Mouse (Mus musculus) right cerebral cortex, postnatal 25 days (tissue): ENCODE data around the gene Afmid.
A peak's percentile ranks its signal among the peaks of the same experiment; 100 is the strongest.

Source experiments
- DNase-seq: peaks from one replicate; pipeline ENCODE4 v3.0.0; 2022

The Afmid gene

DNA sequence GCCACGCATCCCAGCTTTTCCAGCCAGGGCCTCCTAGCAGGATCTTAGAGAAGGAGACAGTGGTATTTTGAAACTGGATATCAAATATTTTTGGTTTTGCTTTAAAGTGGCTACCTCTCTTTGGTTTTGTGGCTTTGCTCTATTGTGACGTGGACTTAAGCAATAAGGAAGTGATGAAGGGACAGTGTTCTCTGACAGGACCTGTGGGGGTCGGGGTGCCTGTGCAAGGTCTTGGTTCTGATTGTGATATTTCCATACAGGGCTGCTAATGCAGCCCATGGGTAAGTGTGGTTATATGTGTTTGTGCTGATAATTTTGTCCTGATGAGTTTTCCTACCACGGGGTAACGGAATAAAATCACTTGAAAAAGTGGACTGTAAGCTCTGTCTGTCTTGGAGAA is 29.6 kb downstream of the Afmid start:
- DNase-seq, result no peak

- DNase-seq, result no peak
Observed at GRCm38 (mm10) chr11:117855975-117856374, 30.3 kb downstream of the Afmid start.

- no peak for DNase-seq
Observed at GRCm38 (mm10) chr11:117857462-117857861, 31.7 kb downstream of the Afmid start.

DNA sequence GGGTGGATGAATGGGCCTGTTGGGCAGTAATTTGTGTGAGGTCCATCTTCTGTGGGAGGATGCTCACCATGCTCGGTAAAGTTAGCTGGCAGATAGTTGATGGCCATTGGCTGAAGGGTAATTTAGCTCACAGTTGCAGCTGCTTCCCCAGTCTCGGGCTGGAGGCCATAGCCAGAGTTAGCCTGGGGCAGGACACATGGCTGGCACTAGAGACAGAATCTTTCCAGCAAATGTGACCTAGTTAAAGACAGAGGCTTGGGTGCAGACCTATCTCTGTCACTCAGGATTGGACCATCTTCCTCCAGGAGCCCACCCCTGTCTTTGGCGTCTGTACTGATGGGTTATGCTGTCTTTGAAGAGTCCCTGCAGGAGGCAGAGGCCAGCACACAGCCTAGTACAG is 32.7 kb downstream of the Afmid start:
- DNase-seq, result no peak

GRCm38 (mm10) chr11:117860601-117861000 is 34.9 kb downstream of the Afmid start, which contains the start of gene Tmem235:
TSS of gene Tmem235 (plus strand) at chr11:117860752.
- no peak for DNase-seq

GRCm38 (mm10) chr11:117863174-117863856 is 37.6 kb downstream of the Afmid start:
- DNase-seq, result no peak

GRCm38 (mm10) chr11:117864805-117865204 is 39.1 kb downstream of the Afmid start:
- no peak for DNase-seq

DNA sequence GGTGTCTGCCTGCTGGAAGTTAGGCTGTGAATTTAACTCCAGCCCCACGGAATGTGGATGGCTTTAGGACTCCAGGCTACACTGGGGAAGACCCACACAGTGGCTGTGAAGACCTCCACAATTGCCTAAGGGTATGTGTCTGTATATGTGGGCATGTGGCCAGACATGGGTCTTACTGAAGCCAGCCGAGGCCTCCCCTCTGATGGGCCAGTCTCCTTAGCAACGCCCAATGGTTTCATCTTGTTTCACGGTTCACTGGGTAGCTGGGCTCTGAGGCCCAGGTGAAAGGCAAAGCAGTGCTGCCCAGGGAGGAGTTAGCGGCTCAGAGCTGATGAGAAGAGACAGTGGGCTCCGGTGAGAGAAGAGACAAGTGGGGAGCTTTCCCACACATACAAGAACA is 40.3 kb downstream of the Afmid start:
- no peak for DNase-seq

- peak; percentile 70 for DNase-seq
Observed at GRCm38 (mm10) chr11:117870688-117871365, 45.1 kb downstream of the Afmid start.

DNA sequence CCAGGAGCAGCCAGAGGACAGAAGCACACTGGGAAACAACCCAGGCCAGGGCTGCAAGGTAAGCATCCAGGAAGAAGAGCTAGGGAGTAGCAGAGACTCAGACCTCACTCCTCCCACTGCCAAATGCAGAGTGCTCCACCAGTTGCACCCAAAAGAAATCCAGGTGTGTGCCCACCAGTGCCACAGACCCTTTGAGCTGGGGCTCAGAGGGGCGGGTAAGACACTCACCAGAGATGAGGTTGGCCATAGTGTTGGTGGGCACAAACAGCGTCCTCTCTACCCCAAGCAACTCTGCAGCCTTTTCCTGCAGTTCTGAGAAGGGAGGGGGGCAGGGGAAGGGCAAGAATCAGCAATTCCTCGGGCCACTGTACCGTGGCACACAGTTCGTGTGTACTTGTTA is 45.7 kb downstream of the Afmid start:
- no peak for DNase-seq

DNA sequence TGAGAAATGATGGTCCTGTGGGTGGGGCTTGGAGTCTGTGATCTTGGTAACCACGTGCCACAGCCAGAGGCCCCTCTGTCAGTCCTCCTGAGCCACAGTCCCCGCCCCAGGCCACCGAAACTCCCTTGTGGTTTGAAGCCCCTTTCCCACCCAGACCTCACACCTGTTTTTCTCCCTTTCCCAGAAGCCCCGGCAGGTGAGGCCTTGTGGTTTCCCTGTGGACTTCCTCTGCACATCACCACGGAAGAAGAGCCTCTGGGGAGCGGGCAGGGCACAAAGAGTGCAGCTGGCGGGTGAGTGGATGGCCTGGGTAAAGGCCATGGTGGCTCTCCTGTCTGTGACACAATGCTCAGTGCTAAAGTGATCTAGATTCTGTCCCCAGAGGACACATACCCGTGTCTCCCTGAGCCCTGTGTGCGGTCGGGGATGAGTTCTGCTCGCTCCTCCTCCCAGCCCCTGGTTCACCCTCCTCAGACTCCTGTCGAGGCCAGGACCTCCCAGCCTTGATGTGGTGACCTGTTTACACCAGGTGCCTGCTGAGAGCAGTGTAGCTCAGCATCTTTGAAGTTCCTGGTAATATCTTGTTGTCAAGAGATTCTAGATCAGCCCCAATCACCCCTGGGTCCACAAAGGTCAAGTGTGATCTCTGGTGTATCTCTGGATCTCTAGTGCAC is 46.3 kb downstream of the Afmid start:
- no peak for DNase-seq

- DNase-seq, result peak; percentile 75
Observed at GRCm38 (mm10) chr11:117872861-117873608, 47.3 kb downstream of the Afmid start, which contains the start of gene Tha1. TSS of gene Tha1 (minus strand) at chr11:117873481.

DNA sequence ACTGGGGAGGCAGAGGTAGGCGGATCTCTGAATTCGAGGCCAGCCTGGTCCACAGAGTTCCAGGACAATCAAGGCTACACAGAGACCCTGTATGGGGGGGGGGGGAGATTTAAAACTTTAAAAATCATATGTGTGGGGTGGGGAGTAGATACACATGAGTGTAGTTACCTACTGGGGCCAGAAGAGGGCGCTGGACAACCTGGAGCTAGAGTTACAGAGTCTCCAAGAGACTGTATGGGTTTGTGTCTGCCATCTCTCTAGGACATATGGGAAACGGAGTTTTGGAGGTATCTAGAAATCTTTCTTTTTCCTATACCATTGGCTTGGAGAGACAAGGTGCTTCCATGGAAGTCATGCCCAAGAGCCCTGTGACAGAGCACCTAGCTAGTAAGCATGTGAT is 48.7 kb downstream of the Afmid start:
- DNase-seq, result no peak

GRCm38 (mm10) chr11:117875681-117876080 is 50.0 kb downstream of the Afmid start:
- no peak for DNase-seq

DNA sequence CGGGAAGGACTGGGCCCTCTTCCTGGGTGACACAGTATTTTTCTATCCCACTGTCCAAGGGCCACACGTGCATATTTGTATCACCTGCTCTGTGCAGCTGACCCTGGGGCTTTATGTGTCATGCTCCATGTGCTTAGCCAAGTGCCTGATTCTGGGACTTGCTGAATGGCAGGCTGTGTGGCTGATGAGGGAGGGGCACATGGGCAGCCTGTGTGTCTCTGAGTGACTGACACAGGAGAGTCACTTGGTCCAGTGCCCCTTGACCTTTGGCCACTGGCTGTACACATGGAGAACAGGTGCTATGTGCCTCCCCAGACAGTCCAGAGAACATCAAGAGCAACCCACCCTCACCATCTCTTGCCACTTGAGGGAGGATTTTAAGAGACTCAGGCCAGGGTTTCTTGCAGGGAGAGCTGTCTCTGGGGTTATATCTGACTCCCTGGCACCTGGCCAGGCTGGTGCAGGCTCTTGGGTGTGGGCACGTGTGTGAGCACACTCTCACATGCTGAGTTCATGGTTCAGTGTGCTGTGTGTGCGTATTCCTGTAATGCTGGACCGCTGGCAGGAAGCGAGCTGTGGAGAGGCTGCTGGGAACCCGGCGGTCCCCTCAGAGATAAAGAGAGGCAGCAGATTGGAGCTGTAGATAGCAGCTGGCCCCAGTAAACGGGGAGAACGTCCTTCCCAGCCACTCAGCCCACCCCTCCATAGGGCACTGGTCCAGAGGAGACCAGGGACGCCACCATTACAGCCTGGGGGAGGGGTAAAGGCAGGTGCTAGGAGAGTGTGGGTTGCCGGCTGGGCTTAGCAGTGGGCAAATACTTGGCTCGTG is 52.4 kb downstream of the Afmid start:
- peak; percentile 43 for DNase-seq

- DNase-seq, result no peak
Observed at GRCm38 (mm10) chr11:117878892-117879291, 53.2 kb downstream of the Afmid start.

DNA sequence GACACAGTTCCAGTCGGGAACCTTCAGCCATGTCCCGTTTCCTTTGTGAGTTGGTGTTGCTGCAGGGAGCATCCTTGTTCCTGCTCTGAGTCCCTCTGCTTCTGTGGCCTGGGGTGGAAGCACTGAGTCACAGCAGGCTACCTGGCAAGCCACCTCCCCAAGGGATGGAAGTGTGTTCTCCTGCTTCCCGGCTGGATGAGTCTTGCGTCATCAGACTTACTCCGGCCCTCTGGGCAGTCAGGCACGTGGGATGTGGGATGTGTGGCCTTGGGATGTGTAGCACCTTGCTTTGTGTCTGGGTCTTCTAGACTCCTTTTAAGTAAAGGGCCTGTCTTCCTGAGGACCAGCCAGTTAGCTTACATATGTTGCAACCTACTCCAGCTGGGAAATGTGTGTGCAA is 54.0 kb downstream of the Afmid start:
- no peak for DNase-seq

DNA sequence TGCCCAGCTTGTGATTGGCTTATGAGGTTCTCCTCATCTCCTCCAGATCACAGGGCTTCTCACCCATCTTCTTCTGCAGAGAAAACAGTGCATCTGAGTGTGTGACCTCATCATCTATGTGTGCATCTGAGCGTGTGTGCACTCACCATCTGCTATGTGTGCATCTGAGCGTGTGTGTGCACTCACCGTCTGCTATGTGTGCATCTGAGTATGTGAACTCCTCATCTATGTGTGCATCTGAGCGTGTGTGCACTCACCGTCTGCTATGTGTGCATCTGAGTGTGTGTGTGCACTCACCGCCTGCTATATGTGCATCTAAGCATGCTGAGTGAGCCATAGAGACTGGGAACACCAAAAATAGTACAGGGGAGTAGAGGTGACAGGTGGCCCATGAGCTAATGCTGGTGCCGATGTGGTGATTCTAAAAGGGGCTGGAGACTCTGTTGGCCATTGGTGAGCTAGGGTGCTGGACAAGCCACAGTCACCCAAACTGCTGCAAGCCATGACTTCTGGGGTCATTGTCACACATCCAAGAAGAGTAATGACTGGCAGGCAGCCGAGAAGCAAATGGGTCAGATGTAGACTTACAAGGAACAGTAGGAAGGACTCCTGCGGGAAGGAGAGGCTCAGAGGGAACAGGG is 54.7 kb downstream of the Afmid start:
- DNase-seq, result no peak

DNA sequence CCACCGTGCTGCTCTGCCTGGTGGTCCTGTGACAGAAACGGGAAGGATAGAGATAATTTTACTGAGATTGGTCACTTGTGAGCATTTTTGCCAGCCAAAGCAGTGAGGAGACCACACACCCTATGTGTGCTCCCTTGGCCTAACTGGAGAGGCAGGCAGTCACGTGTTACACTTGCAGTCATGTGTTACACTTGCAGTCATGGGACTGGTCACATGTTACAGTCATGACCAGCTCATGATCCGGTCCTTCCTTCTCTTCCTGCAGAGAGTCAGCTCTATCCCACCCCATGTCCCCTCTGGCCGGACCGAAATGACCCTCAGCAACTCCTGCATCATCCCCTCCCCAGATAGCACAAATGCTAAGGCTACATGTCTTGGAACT is 55.2 kb downstream of the Afmid start:
- DNase-seq, result no peak

GRCm38 (mm10) chr11:117881787-117882186 is 56.1 kb downstream of the Afmid start:
- DNase-seq, result no peak

- DNase-seq, result no peak
Observed at GRCm38 (mm10) chr11:117882208-117882607, 56.5 kb downstream of the Afmid start.

DNA sequence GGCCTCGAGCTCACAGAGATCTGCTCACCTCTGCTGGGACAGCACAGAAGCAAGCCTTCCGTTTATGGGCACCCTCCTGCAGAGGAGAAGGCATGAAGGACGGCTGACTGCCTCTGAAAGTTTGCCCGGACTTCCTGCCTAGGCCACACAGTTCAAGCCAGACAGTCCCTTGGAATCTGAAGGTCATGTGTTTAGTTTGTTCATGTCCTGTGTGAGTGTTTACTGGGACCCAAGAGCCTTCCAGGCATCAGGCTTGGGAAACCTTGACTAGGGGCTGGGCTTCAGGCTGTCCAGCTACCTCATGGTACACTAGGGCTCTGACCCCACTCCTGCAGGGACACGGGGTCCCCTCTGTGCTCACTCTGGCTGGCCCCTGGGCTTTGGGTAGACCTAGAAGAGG is 60.3 kb downstream of the Afmid start:
- DNase-seq, result no peak
